Mouse (Mus musculus): Measurements from ENCODE around the gene Dnaja4.

The Dnaja4 gene

DNA sequence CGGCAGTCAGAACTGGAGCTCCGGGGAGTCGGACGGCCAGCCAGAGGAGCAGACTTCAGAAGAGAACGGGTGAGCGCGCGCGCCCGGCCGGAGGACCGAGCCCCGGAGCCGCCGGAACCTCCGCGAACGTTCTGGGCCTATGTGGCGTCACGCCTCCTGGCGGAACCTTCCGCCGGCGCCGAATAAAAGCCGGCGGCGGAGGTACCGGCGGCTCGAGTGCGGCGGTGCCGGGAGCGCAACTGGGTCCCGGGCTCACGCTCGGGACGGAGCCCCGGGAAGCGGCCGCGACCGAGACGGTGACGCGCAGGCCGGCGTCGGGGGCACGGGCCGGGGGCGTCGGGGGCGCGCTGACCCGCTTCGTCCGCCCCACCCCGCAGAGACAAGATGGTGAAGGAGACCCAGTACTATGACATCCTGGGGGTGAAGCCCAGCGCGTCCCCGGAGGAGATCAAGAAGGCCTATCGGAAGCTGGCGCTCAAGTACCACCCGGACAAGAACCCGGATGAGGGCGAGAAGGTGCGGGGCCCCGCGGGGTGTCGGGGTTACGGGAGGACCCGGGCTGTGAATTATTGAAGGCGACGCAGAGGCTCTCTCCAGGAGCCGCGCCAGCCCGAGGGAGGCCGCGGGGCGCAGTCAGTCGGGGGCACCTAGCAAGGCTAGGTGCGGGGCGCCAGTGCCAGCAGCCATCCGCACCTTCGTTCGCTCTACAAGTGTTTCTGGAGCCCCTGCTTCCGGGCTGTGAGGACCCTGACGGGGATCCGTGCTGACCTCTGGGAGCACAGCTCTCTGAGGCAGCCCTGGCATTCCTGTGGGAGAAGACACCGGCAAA is 886 bp downstream of the Dnaja4 start:
- DNase-seq (ENCODE audit: low read depth, low spot score): no peak

DNA sequence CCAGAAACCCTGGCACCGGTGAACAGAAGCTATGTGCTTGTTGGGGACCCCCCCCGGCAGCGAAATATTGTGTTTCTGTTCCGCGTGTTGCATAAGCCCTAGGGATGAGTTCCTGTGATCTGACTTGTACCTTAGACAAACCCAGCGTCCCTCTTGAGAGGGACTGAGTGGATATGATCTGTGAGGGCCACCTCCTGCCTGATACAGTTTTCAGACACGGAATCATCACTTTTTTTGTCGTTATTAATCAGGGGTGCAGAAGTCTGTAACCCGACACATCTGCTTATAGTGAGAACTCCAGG is 1.5 kb downstream of the Dnaja4 start:
- DNase-seq (ENCODE audit: low read depth, low spot score): no peak

DNA sequence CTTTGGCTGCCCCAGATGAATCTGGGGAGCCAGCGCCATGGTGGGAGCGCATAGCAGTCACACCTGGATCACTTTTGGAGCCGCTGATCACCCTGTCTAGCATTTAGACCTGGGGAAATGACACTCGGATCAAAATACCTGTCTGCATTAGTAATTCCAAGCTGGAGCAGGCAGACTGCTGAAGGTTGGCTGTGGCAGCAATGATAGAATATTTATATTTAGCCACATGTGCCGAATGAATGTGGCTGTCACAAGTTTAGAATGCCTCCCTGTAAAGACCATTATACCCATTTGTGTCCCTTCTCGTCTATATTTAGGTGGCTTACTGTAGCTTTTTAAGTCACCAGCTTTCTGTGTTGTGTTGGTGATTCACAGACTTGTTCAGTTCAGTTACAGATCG is 2.1 kb downstream of the Dnaja4 start:
- DNase-seq (ENCODE audit: low read depth, low spot score): no peak

DNA sequence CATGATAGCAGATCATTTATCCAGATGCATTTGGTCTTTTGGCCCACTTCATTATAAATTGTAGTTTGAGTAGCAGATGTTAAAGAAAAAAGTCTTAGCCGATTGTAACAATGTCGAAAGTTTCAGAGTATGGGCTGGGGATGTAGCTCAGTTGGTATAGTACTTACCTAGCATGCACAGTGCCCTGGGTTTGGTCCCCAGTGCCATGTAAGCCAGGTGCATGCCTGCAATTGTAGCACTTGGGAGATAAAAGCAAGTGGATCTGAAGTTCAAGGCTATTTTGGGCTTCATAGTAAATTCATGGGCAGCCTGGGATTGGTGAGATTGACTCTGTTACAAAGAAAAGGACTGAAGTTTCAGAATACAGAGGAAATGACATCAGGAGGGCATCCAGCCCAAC is 3.9 kb downstream of the Dnaja4 start:
- DNase-seq (ENCODE audit: low read depth, low spot score): no peak

DNA sequence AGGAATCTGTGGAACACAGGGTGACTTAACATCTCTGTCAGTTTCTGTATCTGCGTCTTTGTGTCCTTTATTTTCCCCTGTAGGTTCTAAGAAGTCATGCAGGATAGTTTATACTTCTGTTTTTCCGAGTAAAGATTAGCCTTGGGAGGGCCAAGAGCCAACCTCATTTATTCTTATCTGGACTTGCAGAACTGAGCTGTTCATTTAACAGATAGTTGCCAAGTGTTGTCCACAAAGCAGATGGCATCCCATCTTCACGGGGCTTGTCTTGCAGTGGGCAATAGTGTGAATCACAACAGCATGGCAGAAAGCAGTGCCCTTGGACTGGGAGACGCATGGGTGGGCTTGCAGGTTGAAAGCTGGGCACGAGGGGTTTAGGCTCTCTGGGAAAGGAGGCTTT is 5.7 kb downstream of the Dnaja4 start:
- no peak for DNase-seq (ENCODE audit: low read depth, low spot score)

DNA sequence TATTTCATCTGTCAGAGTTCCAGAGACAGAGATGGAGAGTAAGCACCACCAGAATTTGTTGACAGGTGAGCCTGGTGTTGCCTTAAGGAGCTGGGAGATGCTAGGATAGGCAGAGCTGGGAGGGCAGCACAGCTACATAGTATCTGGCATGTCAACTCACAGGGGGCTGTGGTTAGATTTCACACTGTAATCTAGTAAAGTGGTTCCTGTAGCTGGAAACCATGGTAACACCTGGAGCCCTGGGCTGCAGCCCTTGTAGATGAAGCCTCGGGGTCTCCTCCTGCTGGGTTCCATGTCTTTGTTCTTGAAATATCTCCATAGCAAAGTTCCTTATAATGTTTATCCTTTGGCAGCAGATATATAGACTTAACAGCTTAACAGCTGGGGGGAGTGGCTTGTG is 6.9 kb downstream of the Dnaja4 start:
- DNase-seq (ENCODE audit: low read depth, low spot score): no peak

DNA sequence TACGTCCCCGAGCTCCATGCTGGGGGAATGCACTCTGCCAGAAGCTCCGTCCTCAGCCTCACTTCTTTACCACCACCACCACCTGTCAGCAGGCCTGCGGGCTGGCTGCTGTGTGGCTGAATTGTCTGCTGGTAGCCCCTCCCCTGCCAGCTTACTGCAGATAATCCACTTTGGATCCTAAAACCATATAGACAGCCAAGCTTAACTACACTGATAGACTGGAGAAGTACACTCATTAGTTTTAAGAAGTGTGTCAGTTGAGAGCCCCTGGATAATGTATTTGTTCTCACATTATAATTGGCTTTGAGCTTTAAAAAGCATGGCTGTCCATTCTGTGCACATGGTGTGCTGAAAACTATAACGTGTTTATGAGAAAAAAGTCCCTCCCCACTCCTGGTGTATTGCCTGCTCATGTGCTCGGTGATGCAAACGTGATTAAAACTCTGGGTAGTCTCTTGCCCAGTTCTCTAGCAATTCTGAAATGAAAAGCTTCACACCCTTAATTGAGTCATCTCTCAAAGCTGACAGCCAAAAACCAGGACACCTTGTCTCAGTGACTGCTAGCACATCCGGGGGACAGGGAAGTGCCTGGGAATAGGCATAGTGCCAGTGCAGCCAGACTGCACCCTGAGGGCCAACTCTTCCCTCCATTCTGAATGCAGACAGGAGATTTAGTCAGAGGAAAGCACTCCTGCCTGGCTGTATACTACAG is 8.8 kb downstream of the Dnaja4 start:
- DNase-seq (ENCODE audit: low read depth, low spot score): no peak

DNA sequence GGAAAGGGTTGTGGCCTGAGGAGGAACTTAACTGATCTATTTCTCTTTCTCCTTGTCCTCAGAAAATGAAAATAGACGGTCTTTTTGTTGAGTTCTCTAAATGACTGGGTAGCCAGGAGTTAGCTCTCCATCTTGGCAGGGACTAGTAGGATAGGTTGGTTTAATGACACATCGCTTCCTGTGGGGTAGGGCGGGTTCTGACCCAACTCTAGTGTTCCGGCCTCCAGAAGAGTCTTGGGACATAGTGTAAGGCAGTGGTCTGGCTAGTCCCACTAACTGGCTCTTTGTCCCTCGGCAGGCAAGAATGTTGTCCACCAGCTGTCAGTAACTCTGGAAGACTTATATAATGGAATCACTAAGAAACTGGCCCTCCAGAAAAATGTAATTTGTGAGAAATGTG is 9.4 kb downstream of the Dnaja4 start:
- DNase-seq (ENCODE audit: low read depth, low spot score): no peak

DNA sequence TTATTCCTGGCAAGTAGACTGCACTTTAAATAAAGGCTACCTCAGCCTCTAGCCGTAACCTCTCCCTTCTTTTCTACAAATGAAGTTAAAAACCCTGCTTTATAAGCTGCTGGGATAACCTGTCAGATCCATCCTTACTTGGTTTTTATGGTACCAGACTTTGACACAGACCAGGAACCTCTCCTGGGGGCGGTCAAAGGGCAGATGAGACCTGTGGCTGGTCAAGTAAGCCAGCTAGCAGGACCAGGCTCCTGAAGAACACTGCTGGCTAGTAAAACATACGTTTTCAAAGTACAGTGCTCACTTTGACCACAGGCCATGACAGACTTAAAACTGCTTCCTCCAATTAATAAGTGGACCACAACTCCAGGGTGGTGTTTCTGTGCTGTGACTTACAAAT is 17.1 kb downstream of the Dnaja4 start:
- DNase-seq (ENCODE audit: low read depth, low spot score): no peak

DNA sequence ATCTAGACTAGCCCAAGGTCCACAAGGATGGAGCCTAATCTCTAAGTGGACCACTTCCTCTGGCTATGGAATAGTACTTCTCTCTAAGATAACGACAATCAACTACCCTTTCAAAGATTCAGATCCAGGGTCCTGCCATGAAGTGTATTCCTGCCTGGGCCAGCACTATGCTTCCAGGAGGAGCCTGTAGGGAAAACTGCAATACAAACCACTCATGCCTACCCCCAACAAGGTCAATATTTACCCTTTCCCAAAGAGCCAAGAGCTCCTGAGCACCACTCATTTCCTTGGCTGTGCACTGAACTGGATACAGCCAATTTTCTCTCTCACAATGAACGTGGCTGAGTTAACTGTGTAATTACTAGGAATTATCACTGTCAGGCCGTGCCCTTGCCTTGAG is 18.9 kb downstream of the Dnaja4 start:
- no peak for DNase-seq (ENCODE audit: low read depth, low spot score)

DNA sequence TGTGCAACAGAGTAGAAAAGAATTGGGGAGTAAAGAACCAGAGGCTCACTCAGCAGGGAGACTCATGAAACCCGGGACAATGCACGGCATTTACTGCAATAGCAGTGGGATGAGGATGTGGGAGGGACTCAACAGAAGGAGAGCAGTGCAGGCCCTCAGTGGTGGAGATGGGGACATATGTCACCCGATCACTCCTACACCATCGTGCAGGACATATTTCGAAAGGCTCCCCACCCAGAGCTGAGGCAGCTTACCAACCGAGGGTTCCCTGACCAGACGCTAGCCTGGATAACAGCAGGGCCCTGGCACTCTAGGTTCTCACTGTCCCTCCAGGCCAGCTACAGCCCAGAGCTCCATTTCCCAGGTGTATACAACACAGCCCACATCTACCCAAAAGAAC is 23.5 kb downstream of the Dnaja4 start:
- no peak for DNase-seq (ENCODE audit: low read depth, low spot score)

DNA sequence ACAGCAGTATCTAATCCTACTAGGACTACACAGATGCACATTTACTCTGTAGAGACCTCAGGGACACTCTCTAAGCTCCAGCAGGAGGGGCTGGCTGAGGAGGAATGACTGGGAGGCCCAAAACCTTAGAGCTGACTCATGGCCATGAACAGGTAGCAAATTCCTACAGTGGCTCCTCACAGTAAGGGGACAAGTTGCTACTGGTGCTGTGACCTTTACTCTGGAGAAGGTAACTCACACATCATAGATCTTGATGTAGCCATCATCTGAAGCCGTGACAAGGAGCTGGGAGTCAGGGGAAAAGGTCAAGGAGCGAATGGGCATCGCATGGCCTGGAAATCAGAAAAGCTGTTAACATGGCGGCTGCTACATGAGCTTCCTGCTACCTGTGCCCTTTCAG is 23.9 kb downstream of the Dnaja4 start:
- no peak for DNase-seq (ENCODE audit: low read depth, low spot score)

DNA sequence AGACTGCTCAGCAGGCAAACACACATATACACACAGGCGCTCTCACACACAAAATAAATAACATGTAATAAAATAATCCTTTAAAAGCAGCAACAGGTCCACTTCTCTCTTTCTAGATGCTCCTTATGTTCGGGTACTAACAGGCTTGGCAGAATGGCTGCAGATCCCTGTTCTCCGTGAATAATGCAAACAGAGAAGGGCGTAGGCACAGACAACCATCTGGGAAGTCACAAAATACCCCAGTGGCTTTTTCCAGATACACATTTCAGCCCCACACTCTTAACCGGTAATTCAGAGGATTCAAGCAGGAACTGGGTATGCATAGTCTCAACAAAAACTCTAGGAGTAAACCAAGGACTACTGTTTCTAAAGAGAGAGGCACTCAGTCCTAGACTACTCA is 27.6 kb downstream of the Dnaja4 start:
- no peak for DNase-seq (ENCODE audit: low read depth, low spot score)

DNA sequence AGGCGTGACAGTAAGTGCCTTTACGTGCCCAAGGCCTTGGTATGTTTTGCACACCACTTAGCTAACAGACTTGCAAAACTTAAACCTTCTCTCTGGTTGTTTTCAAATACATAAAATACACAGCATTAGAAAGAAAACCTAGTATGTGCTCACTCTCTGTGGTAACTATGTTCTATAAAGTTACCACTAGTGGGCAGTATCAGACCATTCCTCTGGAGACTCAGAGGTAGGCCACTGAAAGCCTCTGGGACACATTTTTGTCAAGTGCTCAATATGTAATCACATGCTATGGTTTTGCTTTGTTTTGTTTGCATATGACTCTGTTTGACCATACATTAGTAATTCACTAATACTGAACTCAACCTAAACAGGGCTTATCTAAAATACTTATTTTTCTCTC is 33.4 kb downstream of the Dnaja4 start:
- no peak for DNase-seq (ENCODE audit: low read depth, low spot score)

DNA sequence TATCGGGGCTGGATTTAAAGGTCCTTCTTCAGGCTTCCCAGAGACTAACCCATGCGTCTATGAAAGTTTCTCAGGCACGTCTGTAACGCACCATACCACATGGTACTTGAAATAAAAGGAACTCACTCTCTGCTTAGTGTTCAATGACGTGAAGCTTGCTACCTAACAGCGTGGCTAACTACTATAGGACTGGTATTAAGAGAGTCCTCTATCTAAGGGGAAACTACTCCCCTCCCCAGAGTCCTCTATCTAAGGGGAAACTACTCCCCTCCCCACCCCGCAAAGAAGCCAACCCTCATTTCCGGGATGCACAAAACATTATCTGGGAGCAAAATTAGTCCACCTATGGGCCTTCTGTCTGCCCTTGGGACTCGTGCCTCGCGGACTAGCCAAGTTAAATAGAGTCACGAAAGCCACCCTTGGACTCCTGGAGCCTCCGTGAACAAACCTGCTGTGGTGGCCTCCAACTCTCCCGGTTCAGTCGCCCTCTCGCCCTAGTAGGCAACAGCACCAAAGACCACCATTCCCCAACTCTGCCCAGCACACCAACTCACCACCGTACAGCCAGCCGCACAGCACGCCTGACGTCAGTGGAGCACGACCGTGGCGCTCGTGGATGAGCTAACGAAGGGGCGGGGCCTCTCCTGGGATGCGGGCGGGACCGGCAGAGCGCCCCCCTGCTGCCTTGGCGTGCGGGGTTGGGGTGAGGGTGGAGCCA is 35.4 kb downstream of the Dnaja4 start, which contains the start of gene Wdr61:
Gene Wdr61, minus strand, starts transcription at position 599 of the 718 bp plus-strand sequence.
- DNase-seq (ENCODE audit: low read depth, low spot score): peak; percentile 94

DNA sequence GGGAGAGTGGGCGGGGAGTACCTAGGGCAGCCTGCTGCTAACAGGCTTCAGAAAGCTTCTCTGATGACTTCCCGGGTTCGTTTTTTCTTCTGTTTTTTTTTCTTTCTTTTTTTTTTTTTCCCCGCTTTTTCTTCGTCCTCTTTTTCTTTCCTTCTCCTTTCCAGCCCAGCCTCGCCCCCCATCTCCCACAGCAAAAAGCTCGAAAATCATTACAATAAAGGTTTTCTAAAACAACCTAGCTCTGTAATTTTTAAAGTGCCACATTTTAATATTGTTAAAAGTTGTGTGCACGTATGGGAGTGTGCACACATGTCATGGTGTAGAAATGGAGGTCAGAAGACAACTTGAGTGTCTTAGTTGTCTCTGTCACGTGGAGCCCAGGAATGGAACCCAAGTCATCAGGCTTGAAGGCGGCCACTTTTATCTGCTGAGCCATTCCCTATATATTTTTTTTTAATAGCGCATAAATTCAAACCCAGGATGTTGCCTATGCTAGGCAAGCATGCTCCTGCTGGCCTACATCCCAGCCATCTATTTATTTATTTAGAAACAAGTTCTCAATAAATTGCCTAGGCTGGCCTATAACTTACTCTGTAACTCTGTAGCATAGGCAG is 36.1 kb downstream of the Dnaja4 start:
- DNase-seq (ENCODE audit: low read depth, low spot score): no peak

DNA sequence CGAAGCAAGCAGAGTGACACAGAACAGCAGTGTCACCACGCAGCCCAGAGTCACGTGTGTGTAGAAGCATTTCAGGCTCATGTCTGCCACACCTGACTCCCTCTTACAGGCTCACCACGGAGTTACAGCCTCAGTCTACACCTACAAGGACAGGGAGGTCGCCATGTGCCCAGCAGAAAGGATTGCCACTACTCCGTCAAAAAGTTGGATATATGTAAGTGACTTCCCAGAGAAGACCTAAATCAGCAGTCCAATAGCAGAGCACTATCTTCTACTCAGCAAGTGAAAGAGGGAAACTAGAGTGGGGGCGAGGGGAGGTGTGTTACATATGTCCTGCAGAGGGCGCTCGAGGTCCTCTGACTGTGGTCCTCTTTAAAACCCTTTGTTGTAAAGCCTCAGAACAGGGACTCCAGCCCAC is 37.6 kb downstream of the Dnaja4 start:
- DNase-seq (ENCODE audit: low read depth, low spot score): peak; percentile 82

DNA sequence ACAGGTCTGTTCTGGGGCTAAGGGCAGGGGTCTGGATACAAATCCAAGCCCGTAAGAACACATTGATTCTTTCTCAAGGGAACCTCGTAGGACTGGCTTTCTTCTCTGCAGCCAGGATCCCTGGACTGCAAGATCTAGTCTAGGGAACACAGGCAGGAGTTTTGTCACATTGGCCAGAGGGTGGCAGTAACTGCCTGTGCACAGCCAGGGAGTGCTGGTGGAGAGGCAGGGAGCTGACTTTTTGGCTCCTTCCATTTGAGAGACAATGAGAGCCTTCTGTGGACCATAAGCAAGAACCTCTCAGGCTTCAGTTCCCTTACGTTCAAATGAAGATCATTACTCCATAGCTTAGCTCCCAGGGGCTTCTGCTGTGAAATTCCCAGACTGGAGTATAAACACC is 39.7 kb downstream of the Dnaja4 start:
- peak; percentile 52 for DNase-seq (ENCODE audit: low read depth, low spot score)

DNA sequence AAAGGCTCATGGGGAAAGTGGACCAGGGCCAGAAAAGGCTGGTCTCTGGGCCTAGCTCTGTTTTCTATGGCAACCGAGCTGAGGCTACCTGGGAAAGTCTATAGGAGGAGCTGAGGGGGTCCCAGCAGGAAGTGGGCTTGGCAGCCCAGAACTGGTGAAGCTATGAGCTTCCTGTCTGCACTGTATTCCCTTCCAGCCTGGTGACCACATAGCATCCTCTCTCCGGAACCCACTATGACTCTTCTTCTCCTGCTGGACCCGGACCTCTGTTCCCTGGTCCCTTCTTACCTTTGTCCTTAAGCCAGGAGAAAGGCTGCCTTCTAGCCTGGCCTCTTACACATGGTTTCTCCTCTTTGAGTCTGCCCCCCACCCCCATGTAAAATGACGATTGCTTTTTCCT is 45.2 kb downstream of the Dnaja4 start:
- no peak for DNase-seq (ENCODE audit: low read depth, low spot score)

DNA sequence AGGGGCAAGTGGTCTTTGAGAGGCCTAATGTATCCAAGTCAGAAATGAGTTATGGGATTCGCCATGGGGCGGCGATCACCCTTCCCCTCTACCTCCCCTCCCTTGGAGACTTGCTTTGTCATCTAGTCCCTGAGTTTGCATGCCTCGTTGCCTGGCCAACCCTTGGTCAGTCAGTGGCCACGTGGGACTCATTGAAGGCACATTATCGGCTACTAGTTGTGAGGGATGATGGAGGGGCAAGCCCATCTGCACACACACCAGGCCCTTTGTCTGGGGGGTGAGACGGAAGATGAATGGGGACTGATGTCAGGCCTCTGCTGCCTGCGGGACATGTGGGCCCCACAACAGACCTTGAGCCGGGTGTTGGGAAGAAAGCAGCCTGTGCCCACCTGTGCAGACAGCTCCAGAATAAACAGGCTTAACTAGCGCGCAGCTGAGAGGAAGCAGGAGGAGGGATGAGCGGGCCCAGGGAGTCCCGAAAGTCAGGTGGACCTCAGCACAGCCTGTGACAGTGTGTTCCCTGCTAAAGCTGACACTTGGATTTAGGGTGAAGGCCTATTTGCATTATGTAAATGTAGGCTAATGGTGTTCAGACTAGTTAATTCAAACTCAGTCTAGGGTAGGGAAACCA is 47.2 kb downstream of the Dnaja4 start:
- no peak for DNase-seq (ENCODE audit: low read depth, low spot score)

DNA sequence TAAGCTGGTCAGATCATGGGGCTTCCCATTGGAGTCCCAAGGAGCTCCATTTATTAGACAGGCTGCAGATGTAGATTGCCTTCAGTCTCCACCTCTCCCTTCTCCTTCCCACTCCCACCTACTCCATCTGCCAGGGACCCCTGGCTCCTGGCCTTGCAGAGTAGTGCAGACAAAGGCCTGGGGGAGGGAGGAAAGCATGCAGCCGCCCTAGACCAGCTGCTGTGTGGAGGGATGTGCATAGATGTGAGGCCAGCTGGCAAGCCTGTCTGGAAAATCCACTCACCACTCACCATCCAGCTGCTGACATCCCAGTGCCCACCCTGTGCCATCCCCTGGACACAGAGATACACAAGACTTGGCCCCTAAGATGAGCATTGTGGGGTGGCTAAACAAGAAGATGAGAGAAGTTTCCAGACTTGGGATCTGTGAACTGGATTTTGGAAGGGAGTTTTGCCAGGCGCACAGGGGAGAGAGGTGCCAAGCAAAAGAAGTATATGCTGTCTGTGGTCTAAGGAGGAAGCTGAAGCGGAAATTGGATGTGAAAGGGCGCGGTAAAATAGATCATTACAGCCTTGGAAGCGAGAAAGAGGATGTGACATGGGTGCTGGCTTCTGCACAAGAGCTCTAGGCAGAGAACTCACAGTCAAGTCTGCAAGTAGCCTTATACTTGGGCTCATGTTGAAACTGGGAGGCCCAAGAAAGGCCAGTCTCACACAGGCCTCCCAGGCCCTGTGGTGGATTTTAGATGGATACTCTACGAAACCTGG is 51.7 kb downstream of the Dnaja4 start:
- DNase-seq (ENCODE audit: low read depth, low spot score): no peak

Measured in embryo, embryonic 11.5 days (tissue).